Mouse (Mus musculus): ENCODE measurements around the gene Mdga1.

Mdga1 gene

DNA sequence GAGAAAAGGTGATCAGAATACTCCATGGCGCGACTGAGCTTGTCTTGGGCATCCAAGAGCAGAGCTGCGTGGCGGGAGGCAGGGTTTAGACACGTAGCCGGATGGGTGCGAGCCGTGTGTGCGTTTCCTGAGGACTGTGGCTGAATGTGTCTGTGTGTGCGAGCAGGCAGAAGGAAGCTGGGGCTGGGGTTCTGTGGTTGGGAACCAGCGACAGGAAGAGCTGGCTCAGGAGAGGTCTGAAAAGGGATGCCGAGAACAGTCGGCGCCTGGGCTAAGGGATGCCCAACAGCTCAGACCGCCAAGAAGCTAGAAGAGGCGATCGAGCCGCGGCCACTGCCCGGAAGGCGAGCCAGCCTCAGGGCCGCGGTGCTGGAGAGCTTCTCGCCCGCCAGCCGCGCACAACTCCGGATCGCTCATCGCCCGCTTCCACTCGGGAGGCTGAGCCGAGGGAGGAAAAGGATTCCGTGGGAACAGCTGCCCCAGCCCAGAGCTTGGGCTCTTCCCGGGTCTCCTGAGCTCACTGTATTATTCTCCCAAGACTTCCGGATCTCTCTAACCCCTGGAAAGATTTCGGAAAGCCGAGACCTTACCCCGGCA, 83.1 kb downstream of the Mdga1 start:
- peak in 1 of 2 experiments; percentile 34 for DNase-seq (ENCODE audit: low spot score in 2 of 2)

DNA sequence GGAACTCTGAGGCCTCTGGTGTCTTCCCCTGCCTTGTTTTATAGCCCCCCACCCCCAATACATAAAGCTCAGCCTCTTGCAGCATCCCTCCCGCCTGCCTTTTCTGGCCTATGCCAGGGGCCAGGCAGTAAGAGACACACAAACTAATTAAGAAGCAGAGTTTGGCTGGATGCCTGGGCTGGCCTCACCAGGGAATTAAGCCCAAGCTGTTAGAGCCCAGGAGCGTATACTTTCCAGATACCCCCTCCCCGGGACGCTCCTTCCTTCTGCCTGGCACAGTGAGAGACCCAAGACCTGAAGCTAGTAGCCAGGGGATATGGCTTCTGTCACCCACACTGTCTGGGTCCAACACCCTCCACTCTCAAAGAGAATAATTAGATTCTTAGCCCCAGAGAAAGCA, 83.8 kb downstream of the Mdga1 start:
- no peak for DNase-seq (ENCODE audit: low spot score in 2 of 2)

DNA sequence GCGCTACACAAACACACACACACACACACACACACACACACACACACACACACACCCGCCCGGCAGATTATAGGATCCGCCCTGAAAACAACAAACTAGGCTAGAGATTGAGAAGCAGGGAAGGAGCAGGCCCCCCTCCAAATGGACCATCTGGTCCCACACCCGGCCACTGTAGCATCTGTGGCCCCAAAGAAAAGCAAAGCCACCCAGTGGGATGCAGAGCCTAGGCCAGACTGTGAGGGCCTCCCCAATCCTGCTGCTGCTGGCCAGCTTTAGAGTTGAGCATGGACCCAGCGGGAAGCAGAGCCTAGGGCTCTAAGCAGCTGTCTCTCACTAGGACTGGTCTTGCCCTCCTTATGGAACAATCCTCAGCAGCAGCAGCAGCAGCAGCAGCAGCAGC, 85.3 kb downstream of the Mdga1 start:
- no peak for DNase-seq (ENCODE audit: low spot score in 2 of 2)

DNA sequence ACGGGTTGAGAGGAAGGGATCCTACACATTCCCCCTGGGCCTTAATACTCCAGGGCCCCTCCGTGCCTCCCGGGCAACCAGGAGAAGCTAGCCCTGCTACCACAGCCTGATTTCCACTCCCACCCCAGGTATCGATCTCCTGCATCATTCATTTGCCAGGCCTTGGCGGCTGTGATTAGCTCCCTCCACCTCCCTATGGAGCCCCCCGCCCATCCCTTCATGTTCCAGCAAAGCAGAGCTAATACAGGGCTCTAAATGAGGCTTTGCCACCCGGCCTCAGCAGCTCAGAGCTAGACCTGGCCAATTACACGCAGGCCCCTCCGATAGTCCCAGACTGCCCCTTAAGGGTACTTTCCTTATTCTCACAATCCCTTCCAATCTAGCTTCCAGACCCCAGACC, 86.5 kb downstream of the Mdga1 start:
- DNase-seq (ENCODE audit: low spot score in 2 of 2): no peak

DNA sequence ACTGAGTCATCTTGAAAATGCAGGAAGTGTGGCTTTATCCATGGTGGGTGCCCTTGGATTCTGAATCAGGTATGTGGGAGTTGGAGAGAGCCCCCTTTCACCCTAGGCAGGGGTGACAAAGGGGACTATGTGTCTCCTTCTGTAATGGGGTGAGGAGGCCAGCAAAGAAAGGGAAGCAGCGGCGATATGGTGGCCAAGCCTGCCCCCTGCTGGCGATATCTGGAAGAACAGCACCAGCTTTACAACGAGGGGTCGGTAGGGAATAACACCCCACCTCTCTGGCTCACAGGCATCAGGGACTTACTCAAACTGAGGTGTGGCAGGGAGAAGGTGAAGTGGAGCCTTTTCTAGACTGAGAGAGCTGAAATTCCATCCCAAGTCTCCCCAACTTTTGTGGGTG, 87.0 kb downstream of the Mdga1 start:
- peak; percentile 34 to 75 for DNase-seq (ENCODE audit: low spot score in 2 of 2)

DNA sequence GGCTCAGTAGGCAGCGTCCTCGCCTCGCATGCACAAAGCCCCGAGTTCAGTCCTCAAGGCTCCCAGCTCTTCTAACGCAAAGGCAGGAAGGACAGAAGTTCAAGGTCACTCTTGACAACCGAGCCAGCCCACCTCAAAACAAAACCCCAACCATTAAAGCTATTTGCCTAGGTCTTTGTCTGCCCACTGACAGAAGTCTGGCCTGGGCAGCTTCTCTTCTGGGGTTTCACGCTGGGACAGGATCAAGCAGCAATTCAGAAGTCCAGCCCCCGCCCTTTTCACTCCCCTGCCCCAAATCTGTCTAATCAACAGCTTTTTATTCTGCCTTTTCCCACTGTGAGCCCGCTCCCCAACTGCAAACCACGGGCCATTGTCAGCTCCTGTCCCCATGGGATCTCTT, 89.6 kb downstream of the Mdga1 start:
- DNase-seq (ENCODE audit: low spot score in 2 of 2): no peak

DNA sequence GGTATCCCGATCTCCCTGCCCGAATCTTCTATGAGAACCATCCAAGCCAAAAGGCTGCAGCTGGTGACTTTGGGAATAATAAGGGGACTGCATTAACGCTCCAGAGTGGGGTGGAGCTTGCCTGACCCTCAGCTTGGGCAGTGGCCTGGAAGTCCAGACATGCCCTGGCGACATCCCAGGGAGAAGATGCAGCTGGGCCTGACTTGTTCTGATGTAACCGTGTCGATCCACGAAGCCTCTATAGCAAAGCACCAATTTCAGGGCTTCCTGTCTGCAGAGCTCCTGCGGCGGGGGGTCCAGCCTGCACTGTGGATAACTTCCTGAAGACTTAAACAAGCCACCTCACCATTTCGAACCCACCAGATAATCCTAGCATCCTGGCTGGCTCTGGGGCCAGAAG, 90.9 kb downstream of the Mdga1 start:
- no peak for DNase-seq (ENCODE audit: low spot score in 2 of 2)

DNA sequence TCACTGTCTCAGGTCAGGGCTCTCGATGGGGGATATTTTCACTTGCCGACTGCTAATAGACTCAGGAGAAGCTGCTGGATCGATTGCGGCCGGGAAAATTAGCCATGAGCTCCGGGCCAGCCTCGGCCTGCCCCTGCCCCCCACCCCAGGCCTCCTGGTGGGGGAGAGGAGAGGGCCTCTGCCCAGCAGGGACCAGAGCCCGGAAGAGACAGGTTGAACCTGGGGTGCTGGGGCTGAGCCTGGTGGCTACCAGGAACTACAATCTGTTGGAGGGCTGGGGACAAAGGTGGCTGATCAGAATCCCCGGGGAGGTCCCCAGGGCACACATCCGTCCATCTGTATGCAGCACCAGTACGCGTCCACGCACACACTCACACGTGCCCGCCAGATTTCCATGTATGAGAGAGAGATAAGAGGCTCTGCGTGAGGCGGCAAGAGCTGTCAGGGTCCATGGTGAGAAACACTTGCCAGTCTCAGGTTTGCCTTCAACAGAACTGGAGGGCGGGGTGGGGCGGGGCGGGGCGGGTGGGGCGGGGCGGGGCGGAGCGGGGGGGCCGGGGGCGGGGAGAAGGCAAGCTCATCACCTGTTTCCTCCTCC, 95.7 kb downstream of the Mdga1 start:
- no peak for DNase-seq (ENCODE audit: low spot score in 2 of 2)

DNA sequence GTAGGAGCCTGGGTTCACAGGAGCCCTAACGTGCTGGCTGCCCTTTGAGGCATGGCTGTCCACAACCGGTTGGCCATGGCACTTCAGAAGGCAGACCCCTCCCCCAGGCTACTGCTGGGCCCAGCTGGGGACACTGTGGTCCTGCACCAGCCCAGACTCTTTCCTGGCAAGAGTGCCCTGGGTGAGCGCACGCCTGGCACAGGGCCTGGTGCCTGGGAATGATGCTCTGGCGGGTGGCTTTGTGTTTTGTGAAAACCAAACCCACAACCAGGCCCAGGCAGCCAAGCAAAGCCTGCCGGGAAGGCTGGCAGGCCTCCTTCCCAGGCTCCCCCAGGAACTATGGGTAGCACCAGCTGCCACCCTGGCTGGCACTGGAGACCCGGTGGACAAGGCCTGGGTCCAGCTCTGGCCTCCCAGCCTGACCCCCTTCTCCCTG, 96.3 kb downstream of the Mdga1 start:
- no peak for DNase-seq (ENCODE audit: low spot score in 2 of 2)

DNA sequence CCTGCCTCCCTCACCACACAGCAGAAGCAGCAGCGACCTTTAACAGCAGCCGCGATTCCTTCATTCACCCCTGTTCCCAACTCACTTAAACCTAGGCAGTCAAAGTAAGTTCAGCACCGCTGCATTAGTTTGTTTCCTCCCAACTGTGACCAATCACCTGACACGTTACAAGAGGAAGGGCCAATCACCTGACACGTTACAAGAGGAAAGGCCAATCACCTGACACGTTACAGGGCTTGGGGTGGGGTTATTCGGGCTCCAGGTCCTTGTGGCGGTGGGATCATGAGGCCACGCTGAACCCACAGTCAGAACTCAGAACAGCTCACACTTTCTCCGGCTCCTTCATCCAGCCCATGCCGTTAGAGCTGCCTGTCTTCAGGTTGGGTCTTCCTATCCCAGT, 99.6 kb downstream of the Mdga1 start:
- DNase-seq (ENCODE audit: low spot score in 2 of 2): no peak

DNA sequence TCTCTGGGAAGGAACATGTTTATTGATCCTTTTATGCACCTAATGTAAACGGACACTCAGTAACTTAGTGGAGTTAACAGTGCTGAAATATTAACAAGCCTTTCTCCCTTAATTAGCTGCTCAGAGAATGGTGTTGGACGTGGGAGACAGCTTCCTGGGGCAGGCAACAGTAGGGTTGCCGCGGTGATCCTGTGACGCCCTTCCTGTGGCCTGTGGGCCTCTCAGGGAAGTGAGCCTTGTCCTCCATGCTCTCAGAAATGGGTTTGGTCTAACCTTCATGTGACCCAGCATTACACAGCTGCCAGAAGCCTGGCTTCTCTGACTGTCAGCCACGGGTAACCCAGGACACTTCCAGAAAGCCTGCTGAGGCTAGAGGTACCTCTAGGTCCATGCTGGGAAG, 104.0 kb downstream of the Mdga1 start:
- DNase-seq (ENCODE audit: low spot score in 2 of 2): no peak

DNA sequence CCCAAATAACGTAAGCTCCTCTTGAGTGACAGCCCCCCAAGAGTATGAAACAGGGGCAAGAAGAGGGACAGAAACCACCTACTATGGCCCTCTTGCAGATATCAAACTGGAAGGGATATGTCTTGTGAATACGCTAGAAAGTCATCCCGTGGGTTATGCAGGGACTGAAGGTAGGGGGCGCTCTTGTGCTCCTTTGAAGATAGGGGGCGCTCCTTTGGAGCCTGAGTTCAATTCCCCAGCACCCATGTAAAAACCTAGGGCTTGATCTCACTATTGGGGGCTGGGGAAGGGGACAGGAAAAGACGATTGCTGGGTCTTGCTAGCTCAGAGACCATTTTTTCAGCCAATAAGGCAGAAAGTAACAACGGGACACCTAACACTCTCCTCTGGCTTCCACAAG, 105.4 kb downstream of the Mdga1 start:
- no peak for DNase-seq (ENCODE audit: low spot score in 2 of 2)

DNA sequence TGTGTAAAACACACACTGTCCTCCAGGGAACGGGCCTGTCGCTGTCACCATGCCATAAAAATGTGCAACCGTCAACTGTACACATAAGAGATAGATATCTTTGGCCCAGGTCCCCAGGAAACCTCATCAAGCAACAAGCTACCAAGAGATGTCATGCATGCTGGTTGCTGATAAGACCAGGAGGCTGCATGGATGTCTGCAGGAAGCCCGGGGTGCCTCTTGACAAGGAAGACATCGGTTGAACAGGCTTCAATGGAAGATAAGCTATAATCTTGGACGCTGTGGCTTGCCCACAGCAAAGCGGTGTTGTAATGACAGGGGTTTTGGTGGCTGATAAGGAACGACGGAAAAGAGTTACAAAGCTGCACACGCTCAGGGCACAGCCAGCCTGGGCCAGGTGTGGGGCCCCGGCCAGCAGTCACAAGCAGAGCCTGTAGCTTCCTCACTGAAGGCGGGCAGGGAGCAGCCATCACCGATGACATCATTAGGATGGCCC, 110.1 kb downstream of the Mdga1 start:
- DNase-seq (ENCODE audit: low spot score in 2 of 2): no peak

DNA sequence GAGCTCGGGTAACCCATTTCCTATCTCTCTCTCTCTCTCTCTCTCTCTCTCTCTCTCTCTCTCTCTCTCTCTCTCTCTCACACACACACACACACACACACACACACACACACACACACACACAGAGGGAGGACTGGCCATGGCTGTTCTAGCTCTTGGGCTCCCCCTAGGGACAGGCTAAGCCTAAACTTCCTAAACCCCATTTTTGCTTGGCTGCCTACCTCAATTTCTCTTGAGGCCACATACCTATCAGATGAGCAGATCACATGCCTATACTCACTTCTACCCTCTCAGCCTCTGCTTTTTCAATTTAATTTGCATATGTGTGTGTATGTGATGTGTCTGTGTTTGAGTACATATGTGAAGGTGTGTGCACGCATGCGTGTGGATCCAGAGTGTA, 111.1 kb downstream of the Mdga1 start:
- peak in 1 of 2 experiments; percentile 65 for DNase-seq (ENCODE audit: low spot score in 2 of 2)

DNA sequence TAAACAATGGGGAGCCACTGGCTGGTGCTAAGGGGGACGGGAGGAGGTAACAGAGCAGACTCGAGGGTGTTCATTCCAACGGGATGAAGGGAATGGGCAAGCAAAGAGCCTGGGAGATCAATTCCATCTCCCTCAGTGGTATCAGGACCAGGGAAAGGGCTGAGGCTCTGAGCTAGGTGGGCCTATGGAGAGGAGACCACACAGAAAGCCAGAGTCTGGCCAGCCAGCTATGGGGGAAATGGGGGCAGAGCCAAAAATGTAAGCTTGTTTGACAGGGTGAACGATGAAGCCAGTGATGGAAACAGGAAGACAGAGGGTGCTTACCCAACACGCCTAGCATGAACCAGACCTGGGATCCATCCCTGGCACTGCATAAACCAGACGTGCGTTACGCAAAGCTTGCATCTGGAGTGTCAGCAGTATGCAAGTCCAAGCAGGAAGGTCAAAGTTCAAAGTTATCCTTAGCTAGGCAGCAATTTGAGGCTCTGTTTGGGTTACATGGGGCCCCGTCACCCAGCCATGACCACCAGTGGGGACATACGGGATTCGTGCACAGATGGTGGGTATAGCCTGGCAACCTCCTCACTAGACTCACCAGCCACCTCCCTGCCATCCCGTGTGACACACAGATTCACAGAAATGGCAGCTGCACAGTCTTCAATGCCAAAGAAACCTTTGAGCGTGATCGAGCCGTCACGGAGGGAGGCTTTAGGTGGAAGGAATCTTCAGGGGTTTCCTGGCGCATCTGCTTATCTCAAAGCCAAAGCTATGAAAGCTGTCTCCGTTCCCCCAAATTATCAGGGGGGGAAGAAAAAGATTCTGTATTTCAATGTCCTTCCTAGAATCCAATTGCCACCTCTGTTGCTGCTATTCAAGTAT, 113.9 kb downstream of the Mdga1 start:
- no peak for DNase-seq (ENCODE audit: low spot score in 2 of 2)

DNA sequence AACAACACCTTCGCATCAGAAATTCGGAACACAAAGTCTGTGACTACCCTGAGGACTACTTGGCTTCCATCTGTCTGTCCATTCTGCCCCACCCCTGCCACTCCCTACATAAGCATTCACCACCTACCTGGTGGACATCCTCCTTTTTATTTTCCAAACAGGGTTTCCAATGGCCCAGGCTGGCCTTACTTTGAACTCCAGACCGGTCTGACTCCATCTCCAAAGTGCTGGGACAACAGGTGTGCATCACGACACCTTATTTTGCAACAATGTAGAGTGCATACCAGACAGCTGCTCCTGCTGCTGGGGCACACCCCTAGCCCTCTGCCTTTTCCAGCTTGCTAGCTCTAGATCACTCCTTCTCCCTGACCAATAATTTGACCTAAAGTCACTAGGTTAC, 115.1 kb downstream of the Mdga1 start:
- DNase-seq (ENCODE audit: low spot score in 2 of 2): no peak

DNA sequence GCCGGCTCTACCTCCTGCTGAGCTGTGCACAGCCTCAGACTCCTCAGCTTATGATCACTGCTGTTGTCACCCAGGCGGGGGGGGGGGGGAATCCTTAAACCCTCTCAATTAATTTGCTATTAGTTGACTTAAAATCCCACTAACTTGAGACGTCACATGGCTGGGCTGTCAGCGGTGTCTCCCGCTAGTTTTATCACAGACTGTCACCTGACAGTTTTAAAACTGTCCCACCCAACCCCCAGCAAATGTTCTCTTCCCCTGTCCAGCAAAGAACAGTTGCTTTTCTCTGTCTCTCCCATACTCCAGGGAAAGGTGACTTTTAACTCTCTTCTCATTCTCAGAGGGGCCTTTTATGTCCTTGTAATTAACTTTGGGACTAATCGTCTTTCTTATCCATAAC, 115.5 kb downstream of the Mdga1 start:
- DNase-seq (ENCODE audit: low spot score in 2 of 2): no peak

DNA sequence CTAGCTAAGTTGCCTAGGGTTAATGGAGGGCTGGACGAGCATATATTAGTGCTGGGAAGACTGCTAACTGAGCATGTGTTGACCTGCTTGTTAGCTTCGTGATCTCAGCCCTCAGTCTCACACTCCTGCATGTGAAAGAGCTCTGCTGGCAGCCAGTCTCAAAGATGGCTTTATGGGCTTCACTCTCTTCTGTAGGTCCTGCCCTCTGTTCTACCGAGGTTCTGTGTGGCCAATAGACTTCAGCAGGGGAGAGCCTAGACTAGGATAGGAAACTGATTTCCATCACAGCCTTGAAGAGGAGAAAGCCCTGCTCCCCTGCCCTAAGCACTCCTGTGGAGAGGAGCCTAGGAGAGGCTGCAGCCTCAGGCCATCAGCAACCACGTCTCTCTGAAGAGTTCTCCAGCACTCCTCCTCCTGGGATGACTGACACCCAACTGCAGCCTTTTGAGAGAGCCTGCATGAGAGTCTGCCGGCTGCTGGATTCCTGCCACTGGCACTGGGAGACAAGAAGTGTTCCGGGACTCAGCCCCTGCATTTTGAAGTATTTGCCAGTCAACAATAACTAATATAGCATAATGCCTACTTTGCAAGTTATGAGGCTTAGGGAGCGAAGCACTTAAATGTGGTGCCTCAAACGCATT, 116.9 kb downstream of the Mdga1 start:
- no peak for DNase-seq (ENCODE audit: low spot score in 2 of 2)

DNA sequence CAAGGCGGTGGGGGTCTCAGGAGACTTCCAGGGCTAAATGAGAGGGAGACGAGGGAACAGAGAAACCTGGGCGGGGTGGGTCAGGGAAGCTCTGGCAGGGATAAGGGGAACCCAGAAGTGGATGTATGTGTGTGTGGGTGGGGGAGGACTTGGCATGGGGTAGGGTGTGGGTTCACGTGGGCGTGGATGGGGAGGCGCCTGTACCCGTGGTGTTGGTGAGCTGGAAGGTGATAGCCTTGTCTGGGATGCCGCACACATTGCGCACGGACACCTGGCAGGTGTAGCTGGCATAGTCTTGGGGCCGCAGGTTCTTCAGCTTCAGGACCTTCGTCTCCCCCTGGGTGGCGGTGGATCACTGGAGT, 120.5 kb downstream of the Mdga1 start:
- no peak for DNase-seq (ENCODE audit: low spot score in 2 of 2)

DNA sequence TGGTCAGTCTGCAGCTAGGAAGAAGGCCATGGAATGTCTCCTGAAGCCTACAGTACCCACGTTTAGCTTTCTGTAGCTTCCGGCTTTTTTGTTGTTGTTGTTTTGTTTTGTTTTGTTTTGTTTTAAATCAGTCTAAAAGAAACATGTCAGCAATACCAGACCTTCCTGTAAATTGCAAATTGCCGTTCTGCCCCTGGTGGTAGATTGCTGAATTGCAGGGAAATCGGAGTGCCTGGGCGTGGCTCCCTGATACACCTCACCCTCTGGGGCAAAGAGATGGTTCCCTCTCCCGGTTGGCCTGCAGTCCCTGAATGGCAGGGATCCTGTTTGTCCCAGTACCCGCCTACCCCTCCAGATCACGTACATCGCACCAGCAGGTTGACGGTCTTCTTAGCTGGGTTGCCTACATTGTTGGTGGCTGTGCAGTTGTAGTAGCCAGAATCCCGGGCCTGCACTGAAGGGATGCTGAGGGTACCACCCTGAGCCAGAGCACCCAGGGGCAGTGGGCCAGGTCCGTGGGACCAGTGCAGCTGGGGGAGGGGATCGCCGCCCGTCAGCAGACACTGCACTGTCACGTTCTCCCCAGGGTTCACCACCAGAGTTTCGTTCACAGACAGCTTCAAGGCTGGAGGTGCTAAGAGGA, 121.0 kb downstream of the Mdga1 start:
- peak; percentile 33 to 79 for DNase-seq (ENCODE audit: low spot score in 2 of 2)

DNA sequence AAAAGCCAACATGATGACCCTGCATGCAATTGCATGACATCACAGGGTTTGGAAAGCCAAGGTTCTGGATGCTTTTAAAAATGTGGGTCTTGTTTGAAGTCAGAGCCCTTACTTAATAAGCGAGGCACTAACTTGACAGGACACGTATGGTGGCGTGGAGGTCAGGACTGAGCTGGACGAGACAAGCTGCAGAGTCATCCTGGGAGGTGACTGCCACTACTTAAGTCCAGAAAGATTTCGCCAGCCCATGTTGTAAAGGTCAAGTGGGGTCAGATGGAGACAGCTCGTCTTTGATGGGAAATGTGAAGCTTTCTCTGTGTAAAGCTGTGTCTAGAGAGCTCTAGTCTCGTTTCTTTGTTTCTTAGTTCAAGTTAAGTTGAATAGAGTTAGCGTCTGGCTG, 122.6 kb downstream of the Mdga1 start:
- no peak for DNase-seq (ENCODE audit: low spot score in 2 of 2)

DNA sequence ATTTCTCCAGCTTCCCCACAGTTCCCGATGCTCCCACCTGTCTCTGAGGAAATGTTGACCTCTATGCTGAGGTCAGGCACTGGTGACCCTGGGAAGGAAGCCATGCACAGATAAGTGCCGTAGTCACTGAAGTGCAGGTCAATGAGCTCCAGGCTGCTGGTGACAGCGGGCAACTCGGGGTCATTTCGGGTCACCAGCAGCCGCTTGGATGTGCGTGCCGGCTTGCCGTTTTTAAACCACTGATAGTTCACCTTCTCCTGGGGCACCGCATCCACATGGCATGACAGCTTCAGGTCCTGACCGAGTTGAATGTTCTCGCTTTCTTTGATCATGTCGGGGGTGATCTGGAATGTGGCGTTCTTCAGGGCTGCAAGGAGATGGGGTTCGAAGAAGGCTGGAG, 123.6 kb downstream of the Mdga1 start:
- DNase-seq (ENCODE audit: low spot score in 2 of 2): no peak
